Mouse (Mus musculus): ENCODE data around the gene Gtf2f2. TPM values are rescaled to one million over a fixed set of nuclear protein-coding genes. Genes with fewer than 3 reads are reported as not detected.
"Not testable (repeated sequence)": the region's sequence is repeated elsewhere in the genome, so short reads cannot be mapped to it uniquely, and the experiment has no call there.

The Gtf2f2 gene
- polyA plus RNA-seq, 1 experiment = 10.7 TPM

DNA sequence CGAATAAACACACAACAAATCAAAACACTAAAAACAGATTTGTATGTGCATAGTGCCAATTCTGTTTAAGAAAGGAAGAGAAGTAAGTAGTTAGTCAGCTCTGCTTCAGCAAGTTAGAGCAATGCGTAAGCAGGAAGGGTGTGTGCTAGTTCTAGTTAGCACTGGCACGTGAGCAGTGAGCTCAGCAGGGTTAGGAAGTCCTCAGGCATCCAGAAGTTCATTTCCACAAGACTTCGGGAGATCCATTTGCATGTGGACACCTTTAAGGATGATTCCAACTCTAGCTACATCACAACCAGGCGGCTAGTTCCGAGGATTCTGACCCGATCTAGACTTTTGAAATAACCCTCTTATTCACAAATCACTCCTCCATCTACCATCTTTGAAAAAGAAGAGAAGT is 55.9 kb downstream of the Gtf2f2 start, which contains the start of gene Kctd4:
Gene Kctd4 (plus strand): TSS at position 244 of the 400 bp plus-strand sequence.
- Histone ChIP-seq H3K27ac (ENCODE audit: control insufficient read depth, insufficient read depth, low read depth, low read length) (no peak within 1 kb of the TSS), H3K4me3 (ENCODE audit: control insufficient read depth, low read depth, low read length) (no peak within 1 kb of the TSS), H3K4me1 (ENCODE audit: control insufficient read depth, insufficient read depth, low read length) (no peaks in the 10 kb centered on the region), H3K27me3 (ENCODE audit: control insufficient read depth, insufficient read depth, low read length) (no peaks in the 10 kb centered on the region), H3K36me3 (ENCODE audit: control insufficient read depth, insufficient read depth, low read length) (no peaks in the 10 kb centered on the region)
- no peak for TF ChIP-seq CTCF (IDR thresholded peaks at IDR 0.05; ENCODE audit: control insufficient read depth, insufficient read depth, insufficient replicate concordance, low read depth, low read length)
- TF ChIP-seq POLR2A (IDR thresholded peaks at IDR 0.05; ENCODE audit: control insufficient read depth, low read depth, low read length) = no peak

DNA sequence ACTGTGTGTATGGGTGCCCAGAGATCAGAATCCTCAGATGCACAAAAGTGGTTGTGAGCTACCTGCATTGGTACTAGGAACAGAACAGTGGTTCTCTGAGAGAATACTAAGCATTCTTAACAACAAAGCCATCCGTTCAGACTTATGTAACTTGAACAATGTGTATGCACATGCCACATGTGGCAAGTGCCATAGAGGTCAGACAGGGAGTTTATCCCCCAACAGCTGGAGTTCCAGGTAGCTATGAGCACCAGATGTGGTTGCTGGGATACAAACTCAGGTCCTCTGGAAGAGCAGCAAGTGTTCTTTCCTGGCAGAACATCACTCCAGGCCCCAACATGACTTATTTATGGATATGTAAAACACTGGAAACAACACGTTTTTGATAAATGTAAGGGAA is 57.7 kb downstream of the Gtf2f2 start:
- Histone ChIP-seq H3K4me3 (ENCODE audit: control insufficient read depth, low read depth, low read length) (no peak overlapping the region), H3K36me3 (ENCODE audit: control insufficient read depth, insufficient read depth, low read length) (no peaks in the 10 kb centered on the region), H3K27ac (ENCODE audit: control insufficient read depth, insufficient read depth, low read depth, low read length) (no peak overlapping the region), H3K27me3 (ENCODE audit: control insufficient read depth, insufficient read depth, low read length) (no peaks in the 10 kb centered on the region), H3K4me1 (ENCODE audit: control insufficient read depth, insufficient read depth, low read length) (no peaks in the 10 kb centered on the region)
- TF ChIP-seq POLR2A (IDR thresholded peaks at IDR 0.05; ENCODE audit: control insufficient read depth, low read depth, low read length) = no peak
- no peak for TF ChIP-seq CTCF (IDR thresholded peaks at IDR 0.05; ENCODE audit: control insufficient read depth, insufficient read depth, insufficient replicate concordance, low read depth, low read length)

DNA sequence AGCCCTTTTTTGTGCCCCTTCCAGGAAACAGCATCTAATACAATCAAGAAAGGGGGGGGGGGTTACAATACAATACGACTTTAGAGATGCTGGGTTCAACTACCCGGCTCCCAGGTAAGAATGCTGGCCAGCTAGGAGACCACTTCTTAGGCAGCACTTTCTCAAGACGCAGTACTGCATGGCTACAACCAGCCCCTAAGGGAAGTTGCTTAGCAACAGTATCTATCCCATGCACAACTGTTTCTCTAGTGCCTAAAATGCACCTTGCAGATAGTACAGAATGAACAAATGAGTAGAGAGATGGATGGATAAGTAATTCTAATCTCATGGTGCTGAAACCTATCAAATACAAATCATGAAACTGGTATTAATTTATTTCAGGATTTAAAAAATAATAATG is 63.0 kb downstream of the Gtf2f2 start:
- no peak overlapping the region for H3K27ac ChIP-seq (ENCODE audit: control insufficient read depth, insufficient read depth, low read depth, low read length)
- H3K27me3 ChIP-seq (ENCODE audit: control insufficient read depth, insufficient read depth, low read length) = no peaks in the 10 kb centered on the region
- H3K36me3 ChIP-seq (ENCODE audit: control insufficient read depth, insufficient read depth, low read length) = no peaks in the 10 kb centered on the region
- no peak overlapping the region for H3K4me3 ChIP-seq (ENCODE audit: control insufficient read depth, low read depth, low read length)
- no peaks in the 10 kb centered on the region for H3K4me1 ChIP-seq (ENCODE audit: control insufficient read depth, insufficient read depth, low read length)
- TF ChIP-seq POLR2A (IDR thresholded peaks at IDR 0.05; ENCODE audit: control insufficient read depth, low read depth, low read length) = no peak

DNA sequence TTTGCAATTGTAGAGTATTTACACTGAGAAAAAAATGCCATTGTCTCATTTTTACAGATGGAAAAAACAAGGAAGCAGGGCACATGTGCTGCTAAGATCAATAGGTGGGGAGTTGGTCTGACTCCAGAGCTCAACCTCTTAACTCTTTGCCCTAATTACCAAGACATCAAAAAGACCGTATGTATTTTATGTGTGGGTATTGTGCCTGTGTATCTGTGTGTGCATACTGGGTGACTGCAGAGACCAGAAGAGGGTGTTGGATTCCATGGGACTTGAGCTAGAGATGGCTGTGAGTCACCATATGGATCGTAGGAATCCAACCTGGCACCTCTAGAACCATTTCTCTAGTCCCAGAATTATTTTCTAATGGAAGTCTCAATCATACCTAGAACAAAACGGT is 68.3 kb downstream of the Gtf2f2 start:
- Histone ChIP-seq H3K27me3 (ENCODE audit: control insufficient read depth, insufficient read depth, low read length) (no peaks in the 10 kb centered on the region), H3K4me3 (ENCODE audit: control insufficient read depth, low read depth, low read length) (no peak overlapping the region), H3K4me1 (ENCODE audit: control insufficient read depth, insufficient read depth, low read length) (no peaks in the 10 kb centered on the region), H3K36me3 (ENCODE audit: control insufficient read depth, insufficient read depth, low read length) (no peaks in the 10 kb centered on the region), H3K27ac (ENCODE audit: control insufficient read depth, insufficient read depth, low read depth, low read length) (no peak overlapping the region)
- no peak for TF ChIP-seq POLR2A (IDR thresholded peaks at IDR 0.05; ENCODE audit: control insufficient read depth, low read depth, low read length)
- TF ChIP-seq CTCF (IDR thresholded peaks at IDR 0.05; ENCODE audit: control insufficient read depth, insufficient read depth, insufficient replicate concordance, low read depth, low read length) = no peak

DNA sequence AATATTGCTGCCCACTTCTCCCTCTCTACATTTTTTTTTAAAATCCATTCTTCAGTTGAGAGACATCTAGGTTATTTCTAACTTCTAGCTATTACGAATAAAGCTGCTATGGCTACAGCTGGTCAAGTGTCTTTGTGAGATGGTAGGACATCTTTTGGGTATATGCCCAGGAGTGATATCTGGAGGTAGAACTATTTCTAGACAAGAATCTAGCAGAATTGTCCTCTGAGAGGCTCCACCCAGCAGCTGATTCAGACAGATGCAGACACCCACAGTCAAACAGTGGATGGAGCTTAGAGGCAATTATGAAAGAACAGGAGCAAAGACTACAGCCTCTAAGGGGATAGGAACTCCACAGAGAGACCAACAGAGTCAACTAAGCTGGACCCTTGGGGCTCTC is 69.2 kb downstream of the Gtf2f2 start:
- Histone ChIP-seq H3K4me3 (ENCODE audit: control insufficient read depth, low read depth, low read length) (no peak overlapping the region), H3K27ac (ENCODE audit: control insufficient read depth, insufficient read depth, low read depth, low read length) (no peak overlapping the region), H3K36me3 (ENCODE audit: control insufficient read depth, insufficient read depth, low read length) (no peaks in the 10 kb centered on the region), H3K4me1 (ENCODE audit: control insufficient read depth, insufficient read depth, low read length) (no peaks in the 10 kb centered on the region), H3K27me3 (ENCODE audit: control insufficient read depth, insufficient read depth, low read length) (no peaks in the 10 kb centered on the region)
- TF ChIP-seq CTCF (IDR thresholded peaks at IDR 0.05; ENCODE audit: control insufficient read depth, insufficient read depth, insufficient replicate concordance, low read depth, low read length) (no peak), POLR2A (IDR thresholded peaks at IDR 0.05; ENCODE audit: control insufficient read depth, low read depth, low read length) (no peak)

DNA sequence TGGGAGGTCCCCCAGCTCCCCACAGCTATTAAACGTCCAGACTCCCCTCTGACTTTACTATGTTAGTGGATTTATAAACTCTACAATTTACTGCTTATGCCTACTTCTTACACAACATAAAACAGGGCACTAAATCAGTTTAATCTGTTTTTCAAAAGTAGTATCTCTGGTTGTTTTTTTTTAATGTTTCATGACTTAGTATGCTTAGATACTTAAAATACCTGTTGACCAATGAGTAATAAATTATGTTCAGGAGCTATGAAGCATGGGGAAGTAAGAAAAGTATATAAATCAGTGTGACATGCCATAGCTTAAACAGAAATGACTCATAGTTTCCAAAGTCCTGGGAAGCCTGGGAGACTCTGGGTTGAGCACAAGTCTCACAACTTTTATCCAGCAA is 73.0 kb downstream of the Gtf2f2 start:
- Histone ChIP-seq H3K27ac (ENCODE audit: control insufficient read depth, insufficient read depth, low read depth, low read length) (no peak overlapping the region), H3K4me3 (ENCODE audit: control insufficient read depth, low read depth, low read length) (no peak overlapping the region), H3K27me3 (ENCODE audit: control insufficient read depth, insufficient read depth, low read length) (no peaks in the 10 kb centered on the region), H3K36me3 (ENCODE audit: control insufficient read depth, insufficient read depth, low read length) (no peaks in the 10 kb centered on the region), H3K4me1 (ENCODE audit: control insufficient read depth, insufficient read depth, low read length) (no peaks in the 10 kb centered on the region)
- no peak for TF ChIP-seq CTCF (IDR thresholded peaks at IDR 0.05; ENCODE audit: control insufficient read depth, insufficient read depth, insufficient replicate concordance, low read depth, low read length)
- TF ChIP-seq POLR2A (IDR thresholded peaks at IDR 0.05; ENCODE audit: control insufficient read depth, low read depth, low read length) = no peak

DNA sequence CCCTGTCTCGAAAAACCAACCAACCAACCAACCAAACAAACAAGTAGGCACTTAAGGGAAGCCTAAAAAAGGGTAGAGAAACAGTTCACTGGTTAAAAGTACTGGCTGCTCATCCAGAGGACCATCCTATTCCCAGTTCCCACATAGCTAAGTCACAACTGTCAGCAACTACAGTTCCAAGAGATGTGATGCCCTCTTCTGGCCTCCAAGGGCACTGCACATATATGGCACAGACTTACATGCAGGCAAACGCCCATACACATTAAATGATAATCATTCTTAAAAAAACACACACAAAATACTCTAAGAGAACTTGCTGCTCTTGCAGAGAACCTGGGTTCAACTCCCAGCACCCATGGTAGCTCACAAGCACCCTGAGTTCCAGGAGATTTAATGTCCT is 76.3 kb downstream of the Gtf2f2 start:
- TF ChIP-seq CTCF (IDR thresholded peaks at IDR 0.05; ENCODE audit: control insufficient read depth, insufficient read depth, insufficient replicate concordance, low read depth, low read length) (no peak), POLR2A (IDR thresholded peaks at IDR 0.05; ENCODE audit: control insufficient read depth, low read depth, low read length) (no peak)
- H3K36me3 ChIP-seq (ENCODE audit: control insufficient read depth, insufficient read depth, low read length) = no peaks in the 10 kb centered on the region
- no peaks in the 10 kb centered on the region for H3K4me1 ChIP-seq (ENCODE audit: control insufficient read depth, insufficient read depth, low read length)
- H3K4me3 ChIP-seq (ENCODE audit: control insufficient read depth, low read depth, low read length) = no peak overlapping the region
- H3K27me3 ChIP-seq (ENCODE audit: control insufficient read depth, insufficient read depth, low read length) = no peaks in the 10 kb centered on the region
- H3K27ac ChIP-seq (ENCODE audit: control insufficient read depth, insufficient read depth, low read depth, low read length) = no peak overlapping the region

DNA sequence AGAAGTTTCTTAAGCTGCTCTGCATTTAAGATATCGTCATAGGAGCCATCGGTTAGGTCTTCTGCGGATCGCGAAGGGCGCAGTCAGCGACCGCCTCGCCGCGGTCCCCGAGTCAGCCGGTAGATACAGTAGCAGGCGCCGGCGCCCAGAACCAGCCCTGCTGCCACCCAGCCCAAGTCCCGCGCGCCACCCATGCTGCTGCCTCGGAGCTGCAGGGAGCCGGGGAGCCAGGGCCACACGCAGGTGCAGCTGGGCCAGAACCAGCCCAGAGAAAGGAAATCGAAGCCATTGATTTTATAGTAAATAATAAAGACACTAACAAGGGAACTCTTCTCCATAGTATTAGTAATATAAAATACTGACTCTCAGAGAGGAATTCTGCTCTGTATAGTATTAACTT is 79.4 kb downstream of the Gtf2f2 start:
- Histone ChIP-seq H3K4me1 (ENCODE audit: control insufficient read depth, insufficient read depth, low read length) (no peaks in the 10 kb centered on the region), H3K36me3 (ENCODE audit: control insufficient read depth, insufficient read depth, low read length) (no peaks in the 10 kb centered on the region), H3K4me3 (ENCODE audit: control insufficient read depth, low read depth, low read length) (no peak overlapping the region), H3K27me3 (ENCODE audit: control insufficient read depth, insufficient read depth, low read length) (no peaks in the 10 kb centered on the region), H3K27ac (ENCODE audit: control insufficient read depth, insufficient read depth, low read depth, low read length) (no peak overlapping the region)
- TF ChIP-seq POLR2A (IDR thresholded peaks at IDR 0.05; ENCODE audit: control insufficient read depth, low read depth, low read length) (no peak), CTCF (IDR thresholded peaks at IDR 0.05; ENCODE audit: control insufficient read depth, insufficient read depth, insufficient replicate concordance, low read depth, low read length) (no peak)

DNA sequence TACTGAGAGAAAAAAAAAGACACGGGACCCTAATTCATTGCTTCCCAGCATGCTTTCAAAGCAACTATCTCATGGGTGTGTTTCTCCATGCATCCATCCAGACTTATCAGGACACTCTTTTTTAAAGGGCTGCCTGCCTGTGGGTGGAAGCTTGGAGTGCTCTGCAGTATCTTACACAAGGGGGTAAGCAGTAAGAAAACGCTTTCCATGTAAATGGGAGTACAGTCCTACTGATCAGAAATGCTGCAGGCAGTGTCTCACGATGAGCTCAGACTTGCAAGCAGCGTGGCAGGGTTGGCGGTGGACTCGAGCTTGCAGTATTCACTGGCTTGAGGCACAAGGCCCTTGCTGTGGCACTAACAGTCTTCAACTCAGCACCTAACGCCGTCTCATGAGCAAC is 81.0 kb downstream of the Gtf2f2 start:
- not testable (repeated sequence) for H3K27me3 ChIP-seq (ENCODE audit: control insufficient read depth, insufficient read depth, low read length); H3K4me1 ChIP-seq (ENCODE audit: control insufficient read depth, insufficient read depth, low read length); H3K27ac ChIP-seq (ENCODE audit: control insufficient read depth, insufficient read depth, low read depth, low read length)

More for the DNA sequence above, 81.0 kb downstream of the Gtf2f2 start:
- not testable (repeated sequence) for H3K4me3 ChIP-seq (ENCODE audit: control insufficient read depth, low read depth, low read length); H3K36me3 ChIP-seq (ENCODE audit: control insufficient read depth, insufficient read depth, low read length)
